Mouse (Mus musculus): Measurements from ENCODE around the gene C4b.
"Not testable (repeated sequence)": the region's sequence is repeated elsewhere in the genome, so short reads cannot be mapped to it uniquely, and the experiment has no call there.

- TF ChIP-seq MAFK (IDR thresholded peaks at IDR 0.05; ENCODE audit: insufficient read depth, low read depth, low read length); CHD2 (IDR thresholded peaks at IDR 0.05; ENCODE audit: low read depth, low read length); ZC3H11A (IDR thresholded peaks at IDR 0.05; ENCODE audit: borderline replicate concordance, low read depth, low read length); ZNF384 (IDR thresholded peaks at IDR 0.05; ENCODE audit: low read depth, low read length); HCFC1 (IDR thresholded peaks at IDR 0.05; ENCODE audit: borderline replicate concordance, insufficient read depth, low read length): not testable (repeated sequence)
These were observed 929 bp upstream of the C4b start for GRCm38 (mm10) chr17:34744611-34745010.
